Mouse (Mus musculus) intestine, embryonic 15.5 days (tissue): Measurements from ENCODE around the gene Bdkrb2. TPM values are rescaled to one million over a fixed set of nuclear protein-coding genes. Genes with fewer than 3 reads are reported as not detected.

Experiments
- ATAC-seq: fragments of 200-750 bp; cut with Nextera tagmentation; 2 replicates; pipeline ENCODE4 v1.8.0; 2017; ENCODE audit warnings: moderate TSS enrichment, moderate library complexity
- H3K27ac ChIP-seq: fragments of 300-500 bp; sonication (generic); 2 replicates; pipeline ENCODE4 v1.5.1; 2015; ENCODE audit warnings: mild to moderate bottlenecking, inconsistent platforms
- H3K27me3 ChIP-seq: fragments of 300-500 bp; sonication (generic); replicated peaks from 2 replicates; pipeline ENCODE4 v1.6.1; 2015; ENCODE audit warnings: inconsistent platforms
- H3K36me3 ChIP-seq: fragments of 300-500 bp; sonication (generic); 2 replicates; pipeline ENCODE4 v1.6.1; 2015; ENCODE audit warnings: inconsistent platforms
- H3K4me1 ChIP-seq: fragments of 300-500 bp; sonication (generic); replicated peaks from 2 replicates; pipeline ENCODE4 v1.6.1; 2015; ENCODE audit warnings: inconsistent platforms
- H3K4me2 ChIP-seq: fragments of 300-500 bp; sonication (generic); replicated peaks from 2 replicates; pipeline ENCODE4 v1.6.1; 2015; ENCODE audit warnings: mild to moderate bottlenecking, inconsistent platforms
- H3K4me3 ChIP-seq: fragments of 300-500 bp; sonication (generic); replicated peaks from 2 replicates; pipeline ENCODE4 v1.5.1; 2015; ENCODE audit warnings: inconsistent platforms
- H3K9ac ChIP-seq: fragments of 300-500 bp; sonication (generic); 2 replicates; pipeline ENCODE4 v1.6.1; 2015; ENCODE audit warnings: inconsistent platforms
- H3K9me3 ChIP-seq: fragments of 300-500 bp; sonication (generic); 2 replicates; pipeline ENCODE4 v1.6.1; 2016; ENCODE audit warnings: inconsistent platforms
- WGBS: fragments of 180-500 bp; shearing (Covaris S2); methylation state at CpG from one replicate; pipeline ENCODE4 v1.1.7; 2015; 5-methylcytosine and 5-hydroxymethylcytosine counted together
- polyA plus RNA-seq: library from polyadenylated mRNA; unstranded; fragments of >200 nt; fragmentation: Nextera tagmentation; extraction: Ambion mirVana; gene quantifications from 2 replicates; pipeline ENCODE4 v1.2.1, GENCODE M21; 2015

Gene Bdkrb2
- polyA plus RNA-seq, 1 experiment from 2014 or later, result 4.6 TPM

GRCm38 (mm10) chr12:105572622-105573021 lies 9.6 kb downstream of the Bdkrb2 start:
- Histone ChIP-seq H3K36me3 (no peaks in the 10 kb centered on the region), H3K4me2 (no peak overlapping the region), H3K27me3 (no peaks in the 10 kb centered on the region), H3K4me1 (no peaks in the 10 kb centered on the region), H3K9me3 (no peaks in the 10 kb centered on the region), H3K4me3 (no peak overlapping the region), H3K27ac (no peak overlapping the region), H3K9ac (no peak overlapping the region)
- WGBS, result 85% methylated on average over 2 of the region's 2 CpGs
- ATAC-seq, result no peak; the same call in 1 of the 2 replicates

GRCm38 (mm10) chr12:105574356-105574755 lies 11.3 kb downstream of the Bdkrb2 start:
- no peaks in the 10 kb centered on the region for H3K4me1 ChIP-seq
- ATAC-seq, result no peak
- 90% methylated on average over 4 of the region's 4 CpGs for WGBS

GRCm38 (mm10) chr12:105580490-105580889 lies 17.5 kb downstream of the Bdkrb2 start:
- no peak overlapping the region for H3K9ac ChIP-seq
- no peak overlapping the region for H3K4me3 ChIP-seq
- no peak overlapping the region for H3K27ac ChIP-seq
- H3K4me2 ChIP-seq, result no peak overlapping the region
- H3K9me3 ChIP-seq, result no peaks in the 10 kb centered on the region
- WGBS, result 83% methylated on average over 17 of the region's 17 CpGs
- no peaks in the 10 kb centered on the region for H3K36me3 ChIP-seq
- no peaks in the 10 kb centered on the region for H3K27me3 ChIP-seq
- no peak for ATAC-seq
- H3K4me1 ChIP-seq, result peaks cover 15% of the 10 kb centered on the region

More at GRCm38 (mm10) chr12:105574356-105574755, 11.3 kb downstream of the Bdkrb2 start:
- no peaks in the 10 kb centered on the region for H3K9me3 ChIP-seq
- H3K36me3 ChIP-seq, result no peaks in the 10 kb centered on the region
- no peak overlapping the region for H3K4me2 ChIP-seq
- no peak overlapping the region for H3K9ac ChIP-seq
- no peaks in the 10 kb centered on the region for H3K27me3 ChIP-seq
- H3K4me3 ChIP-seq, result no peak overlapping the region
- H3K27ac ChIP-seq, result no peak overlapping the region

GRCm38 (mm10) chr12:105582486-105582885 lies 19.5 kb downstream of the Bdkrb2 start:
- H3K9ac ChIP-seq, result no peak overlapping the region
- no peak for ATAC-seq
- no peak overlapping the region; the same call in 1 of the 2 replicates for H3K27ac ChIP-seq
- H3K4me3 ChIP-seq, result no peak overlapping the region
- H3K27me3 ChIP-seq, result no peaks in the 10 kb centered on the region
- WGBS, result 64% methylated on average over 9 of the region's 9 CpGs
- H3K4me2 ChIP-seq, result no peak overlapping the region
- H3K36me3 ChIP-seq, result no peaks in the 10 kb centered on the region
- H3K9me3 ChIP-seq, result no peaks in the 10 kb centered on the region
- peaks cover 15% of the 10 kb centered on the region for H3K4me1 ChIP-seq

GRCm38 (mm10) chr12:105583484-105583883 lies 20.5 kb downstream of the Bdkrb2 start:
- H3K4me1 ChIP-seq, result peaks cover 15% of the 10 kb centered on the region
- no peak overlapping the region for H3K9ac ChIP-seq
- no peaks in the 10 kb centered on the region for H3K36me3 ChIP-seq
- peak overlapping the region; percentile 4; the same call in 1 of the 2 replicates for H3K4me2 ChIP-seq
- H3K9me3 ChIP-seq, result no peaks in the 10 kb centered on the region
- no peaks in the 10 kb centered on the region for H3K27me3 ChIP-seq
- 20% methylated on average over 2 of the region's 2 CpGs for WGBS
- ATAC-seq, result peak; percentile 83
- no peak overlapping the region for H3K27ac ChIP-seq
- H3K4me3 ChIP-seq, result no peak overlapping the region

GRCm38 (mm10) chr12:105584851-105585250 lies 21.8 kb downstream of the Bdkrb2 start:
- no peak overlapping the region for H3K27ac ChIP-seq
- H3K9me3 ChIP-seq, result no peaks in the 10 kb centered on the region
- WGBS, result 22% methylated on average over 12 of the region's 12 CpGs
- ATAC-seq, result peak; percentile 55
- H3K4me3 ChIP-seq, result no peak overlapping the region
- H3K4me2 ChIP-seq, result no peak overlapping the region
- no peaks in the 10 kb centered on the region for H3K36me3 ChIP-seq
- no peaks in the 10 kb centered on the region for H3K27me3 ChIP-seq
- peaks cover 15% of the 10 kb centered on the region for H3K4me1 ChIP-seq
- H3K9ac ChIP-seq, result no peak overlapping the region

- H3K4me3 ChIP-seq, result no peak overlapping the region
- H3K4me2 ChIP-seq, result no peak overlapping the region
- no peak overlapping the region for H3K9ac ChIP-seq
- H3K27me3 ChIP-seq, result no peaks in the 10 kb centered on the region
- no peaks in the 10 kb centered on the region for H3K9me3 ChIP-seq
- H3K36me3 ChIP-seq, result no peaks in the 10 kb centered on the region
- H3K27ac ChIP-seq, result no peak overlapping the region
- 83% methylated on average over 8 of the region's 8 CpGs for WGBS
- ATAC-seq, result no peak
- peaks cover 15% of the 10 kb centered on the region for H3K4me1 ChIP-seq
These were observed 24.5 kb downstream of the Bdkrb2 start for GRCm38 (mm10) chr12:105587526-105587925.

- 69% methylated on average over 7 of the region's 7 CpGs for WGBS
These were observed 27.8 kb downstream of the Bdkrb2 start for GRCm38 (mm10) chr12:105590786-105591185.

GRCm38 (mm10) chr12:105592361-105592761 lies 29.3 kb downstream of the Bdkrb2 start:
- WGBS, result 96% methylated on average over 23 of the region's 23 CpGs
- Histone ChIP-seq H3K4me2 (no peak overlapping the region), H3K27ac (no peak overlapping the region), H3K9ac (no peak overlapping the region), H3K4me3 (no peak overlapping the region), H3K4me1 (0 out of 2 replicates have a peak, but pooled peaks cover 3% of the 10 kb centered on the region), H3K27me3 (no peaks in the 10 kb centered on the region), H3K36me3 (no peaks in the 10 kb centered on the region), H3K9me3 (no peaks in the 10 kb centered on the region)
- no peak for ATAC-seq

More at GRCm38 (mm10) chr12:105590786-105591185, 27.8 kb downstream of the Bdkrb2 start:
- no peak for ATAC-seq
- Histone ChIP-seq H3K4me2 (no peak overlapping the region), H3K27ac (no peak overlapping the region), H3K4me3 (no peak overlapping the region), H3K9me3 (no peaks in the 10 kb centered on the region), H3K36me3 (no peaks in the 10 kb centered on the region), H3K27me3 (no peaks in the 10 kb centered on the region), H3K4me1 (0 out of 2 replicates have a peak, but pooled peaks cover 3% of the 10 kb centered on the region), H3K9ac (no peak overlapping the region)

- H3K27me3 ChIP-seq, result no peaks in the 10 kb centered on the region
- WGBS, result 60% methylated on average over 4 of the region's 4 CpGs
These were observed 30.4 kb downstream of the Bdkrb2 start for GRCm38 (mm10) chr12:105593471-105593870.

GRCm38 (mm10) chr12:105597135-105597534 lies 34.1 kb downstream of the Bdkrb2 start:
- Histone ChIP-seq H3K4me1 (peaks cover 6% of the 10 kb centered on the region; the same call in 1 of the 2 replicates), H3K27me3 (no peaks in the 10 kb centered on the region), H3K9me3 (no peaks in the 10 kb centered on the region), H3K4me3 (no peak overlapping the region), H3K27ac (no peak overlapping the region), H3K36me3 (no peaks in the 10 kb centered on the region), H3K9ac (no peak overlapping the region), H3K4me2 (no peak overlapping the region)
- ATAC-seq, result no peak
- WGBS, result 84% methylated on average over 8 of the region's 8 CpGs

More at GRCm38 (mm10) chr12:105593471-105593870, 30.4 kb downstream of the Bdkrb2 start:
- H3K36me3 ChIP-seq, result no peaks in the 10 kb centered on the region
- no peak overlapping the region for H3K9ac ChIP-seq
- peaks cover 6% of the 10 kb centered on the region; the same call in 1 of the 2 replicates for H3K4me1 ChIP-seq
- H3K4me3 ChIP-seq, result no peak overlapping the region
- H3K9me3 ChIP-seq, result no peaks in the 10 kb centered on the region
- H3K27ac ChIP-seq, result no peak overlapping the region
- no peak overlapping the region for H3K4me2 ChIP-seq
- no peak for ATAC-seq

- Histone ChIP-seq H3K27ac (no peak overlapping the region), H3K9me3 (no peaks in the 10 kb centered on the region), H3K9ac (no peak overlapping the region)
These were observed 35.5 kb downstream of the Bdkrb2 start for GRCm38 (mm10) chr12:105598503-105598902.

GRCm38 (mm10) chr12:105599098-105599497 lies 36.1 kb downstream of the Bdkrb2 start:
- 54% methylated on average over 5 of the region's 5 CpGs for WGBS

More at GRCm38 (mm10) chr12:105598503-105598902, 35.5 kb downstream of the Bdkrb2 start:
- no peak for ATAC-seq
- Histone ChIP-seq H3K27me3 (no peaks in the 10 kb centered on the region), H3K4me3 (no peak overlapping the region), H3K4me2 (no peak overlapping the region), H3K36me3 (no peaks in the 10 kb centered on the region), H3K4me1 (peaks cover 6% of the 10 kb centered on the region; the same call in 1 of the 2 replicates)
- 77% methylated on average over 10 of the region's 10 CpGs for WGBS

More at GRCm38 (mm10) chr12:105599098-105599497, 36.1 kb downstream of the Bdkrb2 start:
- no peak for ATAC-seq
- no peaks in the 10 kb centered on the region for H3K27me3 ChIP-seq
- no peaks in the 10 kb centered on the region for H3K36me3 ChIP-seq
- H3K9ac ChIP-seq, result no peak overlapping the region
- no peak overlapping the region for H3K4me2 ChIP-seq
- no peaks in the 10 kb centered on the region for H3K9me3 ChIP-seq
- H3K4me3 ChIP-seq, result no peak overlapping the region
- H3K4me1 ChIP-seq, result peaks cover 6% of the 10 kb centered on the region; the same call in 1 of the 2 replicates
- no peak overlapping the region for H3K27ac ChIP-seq
